Mouse (Mus musculus) forebrain, embryonic 12.5 days (tissue): Measurements from ENCODE around the gene Galns. TPM values are rescaled to one million over a fixed set of nuclear protein-coding genes. Genes with fewer than 3 reads are reported as not detected.
A peak's percentile ranks its signal among the peaks of the same experiment; 100 is the strongest.

Experiments used
- ATAC-seq: fragments of 200-750 bp; cut with Nextera tagmentation; 2 replicates; pipeline ENCODE4 v1.8.0; 2017; ENCODE audit warnings: moderate TSS enrichment; ENCODE audit not compliant: low FRiP score
- H3K27ac ChIP-seq: fragments of 300-500 bp; sonication (generic); 2 replicates; pipeline ENCODE4 v1.5.1; 2016; ENCODE audit warnings: mild to moderate bottlenecking
- H3K27me3 ChIP-seq: fragments of 300-500 bp; sonication (generic); 2 replicates; pipeline ENCODE4 v1.6.1; 2016; ENCODE audit warnings: mild to moderate bottlenecking
- H3K36me3 ChIP-seq: fragments of 300-500 bp; sonication (generic); replicated peaks from 2 replicates; pipeline ENCODE4 v1.6.1; 2016; ENCODE audit warnings: mild to moderate bottlenecking
- H3K4me1 ChIP-seq: fragments of 300-500 bp; sonication (generic); 2 replicates; pipeline ENCODE4 v1.6.1; 2016
- H3K4me2 ChIP-seq: fragments of 300-500 bp; sonication (generic); 2 replicates; pipeline ENCODE4 v1.6.1; 2016; ENCODE audit warnings: mild to moderate bottlenecking, moderate library complexity
- H3K4me3 ChIP-seq: fragments of 300-500 bp; sonication (generic); replicated peaks from 2 replicates; pipeline ENCODE4 v1.5.1; 2016; ENCODE audit warnings: mild to moderate bottlenecking
- H3K9ac ChIP-seq: fragments of 300-500 bp; sonication (generic); 2 replicates; pipeline ENCODE4 v1.6.1; 2016; ENCODE audit warnings: mild to moderate bottlenecking
- H3K9me3 ChIP-seq: fragments of 300-500 bp; sonication (generic); 2 replicates; pipeline ENCODE4 v1.6.1; 2016
- WGBS: fragments of 180-500 bp; shearing (Covaris S2); methylation state at CpG from one replicate; pipeline ENCODE4 v1.1.7; 2016; 5-methylcytosine and 5-hydroxymethylcytosine counted together
- polyA plus RNA-seq: library from polyadenylated mRNA; unstranded; fragments of >200 nt; fragmentation: Nextera tagmentation; extraction: Ambion mirVana; gene quantifications from 2 replicates; pipeline ENCODE4 v1.2.1, GENCODE M21; 2016

The Galns gene
- polyA plus RNA-seq, 1 experiment from 2014 or later: 4.2 TPM

DNA sequence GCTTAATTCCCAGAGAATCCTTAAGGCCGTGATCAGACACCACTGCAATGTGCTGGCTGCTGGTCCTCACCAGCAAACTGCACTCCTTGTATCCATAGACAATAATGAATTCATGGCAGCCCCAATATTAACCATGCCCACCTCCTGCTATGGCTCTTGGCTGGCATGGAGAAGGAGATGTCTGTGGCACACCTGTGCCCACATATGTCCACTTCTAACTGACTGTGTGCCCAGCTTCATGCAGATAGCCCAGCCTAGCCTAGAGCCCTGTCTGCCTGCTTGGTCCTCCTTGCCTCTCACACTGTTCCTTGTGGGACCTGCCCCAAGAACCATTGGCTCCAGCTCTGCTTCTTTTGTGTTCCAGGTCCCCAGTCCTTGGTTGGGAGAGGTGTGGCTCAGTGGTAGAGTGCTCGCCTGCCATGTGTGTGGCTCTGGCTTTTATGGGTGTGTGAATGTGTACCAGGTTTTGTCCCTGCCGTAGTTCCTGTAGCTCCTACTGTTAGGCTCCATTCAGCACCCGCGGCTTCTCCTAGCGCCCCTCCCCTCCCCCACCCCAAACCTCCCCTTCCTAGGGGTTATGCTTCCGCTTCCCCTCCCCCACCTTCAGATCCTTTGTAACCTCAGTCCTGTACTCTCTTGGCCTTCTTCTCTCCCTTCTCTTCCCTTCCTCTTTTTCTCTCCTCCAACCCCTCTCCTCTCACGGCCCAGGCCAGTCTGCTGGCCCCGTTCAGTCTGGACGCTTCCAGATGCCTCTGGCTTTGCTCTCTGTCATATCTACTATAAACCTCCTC, 53.8 kb downstream of the Galns start:
- 38% methylated on average over 10 of the region's 10 CpGs for WGBS
- Histone ChIP-seq H3K4me3 (no peak overlapping the region), H3K9ac (no peak overlapping the region), H3K9me3 (no peaks in the 10 kb centered on the region), H3K27me3 (no peaks in the 10 kb centered on the region), H3K27ac (no peak overlapping the region), H3K36me3 (no peaks in the 10 kb centered on the region), H3K4me2 (no peak overlapping the region), H3K4me1 (peaks cover 7% of the 10 kb centered on the region; the same call in 1 of the 2 replicates)
- no peak for ATAC-seq

DNA sequence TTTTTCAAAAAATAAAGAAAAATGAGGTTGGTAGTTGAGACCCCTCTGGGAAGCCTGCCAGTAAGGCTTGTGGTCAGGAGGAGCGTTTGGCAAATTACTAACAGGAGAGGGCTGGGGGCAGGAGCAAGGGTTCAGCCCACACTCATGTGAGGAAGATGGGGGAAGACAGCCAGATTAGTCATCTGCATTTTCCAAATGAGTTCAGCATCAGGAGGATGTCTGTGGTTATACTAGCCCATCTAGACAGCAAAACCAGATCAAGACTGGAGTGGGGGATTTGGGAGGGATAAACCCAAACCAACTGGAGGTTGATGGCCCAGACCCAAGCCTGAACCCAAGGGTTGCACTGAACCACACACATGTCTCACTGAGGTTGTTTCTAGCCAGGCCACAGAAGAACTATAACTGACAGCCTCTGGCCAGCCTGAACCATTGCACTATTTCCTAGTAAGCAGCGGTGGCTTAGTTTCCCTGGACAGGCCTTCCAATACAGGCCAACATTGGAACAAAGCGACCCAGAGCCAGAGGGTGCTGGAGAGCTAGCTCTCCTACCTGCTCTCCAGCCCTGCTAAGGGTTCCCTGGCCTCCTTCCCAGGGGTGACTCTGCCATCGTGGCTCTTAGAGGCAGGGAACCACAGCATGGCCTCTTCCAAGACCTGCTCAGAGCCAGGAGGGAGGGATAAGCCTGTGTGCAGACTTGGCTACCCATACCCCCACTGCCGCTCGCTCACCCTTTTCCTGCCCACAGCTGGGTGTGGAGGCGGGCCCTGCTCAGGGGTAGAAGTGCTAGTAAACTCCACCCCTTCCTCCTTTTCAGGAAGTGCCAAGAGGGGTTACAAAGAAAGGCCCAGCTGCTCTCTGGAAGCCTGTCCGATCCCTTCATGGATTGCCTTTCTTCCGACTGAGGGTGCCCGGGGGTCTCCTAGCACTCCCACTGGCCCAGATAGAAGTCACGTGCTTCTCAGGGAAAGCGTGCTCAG, 54.9 kb downstream of the Galns start:
- Histone ChIP-seq H3K27me3 (peaks cover 10% of the 10 kb centered on the region), H3K9me3 (no peaks in the 10 kb centered on the region), H3K4me2 (no peak overlapping the region), H3K36me3 (no peaks in the 10 kb centered on the region), H3K4me1 (peaks cover 8% of the 10 kb centered on the region; the same call in 1 of the 2 replicates), H3K9ac (no peak overlapping the region), H3K4me3 (no peak overlapping the region), H3K27ac (0 out of 2 replicates have a peak overlapping the region, but pooled peaks have one; percentile 19)
- 73% methylated on average over 12 of the region's 12 CpGs for WGBS
- no peak for ATAC-seq

DNA sequence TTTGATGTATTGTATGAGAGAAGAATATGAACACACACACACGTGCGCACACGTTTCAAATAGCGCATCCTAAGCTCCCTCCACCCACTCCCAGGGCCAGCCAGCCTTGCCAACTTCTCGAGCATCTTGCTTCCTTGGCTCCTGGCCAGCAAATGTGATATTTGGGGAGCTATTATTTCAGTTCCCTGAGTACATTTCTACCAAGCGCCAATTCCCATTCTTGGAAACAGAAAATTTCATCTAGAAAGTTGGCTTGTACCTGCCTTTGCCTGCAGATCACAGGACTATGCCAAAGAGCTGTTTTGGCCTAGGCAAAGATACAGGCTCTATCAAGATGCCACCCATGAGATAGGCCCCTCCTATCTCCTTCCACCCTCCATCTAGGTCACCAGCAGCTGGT, 56.5 kb downstream of the Galns start:
- Histone ChIP-seq H3K4me1 (peaks cover 21% of the 10 kb centered on the region), H3K27ac (no peak overlapping the region), H3K4me2 (no peak overlapping the region), H3K9me3 (no peaks in the 10 kb centered on the region), H3K9ac (no peak overlapping the region), H3K27me3 (peaks cover 25% of the 10 kb centered on the region), H3K4me3 (no peak overlapping the region), H3K36me3 (no peaks in the 10 kb centered on the region)
- 83% methylated on average over 6 of the region's 6 CpGs for WGBS
- no peak for ATAC-seq

DNA sequence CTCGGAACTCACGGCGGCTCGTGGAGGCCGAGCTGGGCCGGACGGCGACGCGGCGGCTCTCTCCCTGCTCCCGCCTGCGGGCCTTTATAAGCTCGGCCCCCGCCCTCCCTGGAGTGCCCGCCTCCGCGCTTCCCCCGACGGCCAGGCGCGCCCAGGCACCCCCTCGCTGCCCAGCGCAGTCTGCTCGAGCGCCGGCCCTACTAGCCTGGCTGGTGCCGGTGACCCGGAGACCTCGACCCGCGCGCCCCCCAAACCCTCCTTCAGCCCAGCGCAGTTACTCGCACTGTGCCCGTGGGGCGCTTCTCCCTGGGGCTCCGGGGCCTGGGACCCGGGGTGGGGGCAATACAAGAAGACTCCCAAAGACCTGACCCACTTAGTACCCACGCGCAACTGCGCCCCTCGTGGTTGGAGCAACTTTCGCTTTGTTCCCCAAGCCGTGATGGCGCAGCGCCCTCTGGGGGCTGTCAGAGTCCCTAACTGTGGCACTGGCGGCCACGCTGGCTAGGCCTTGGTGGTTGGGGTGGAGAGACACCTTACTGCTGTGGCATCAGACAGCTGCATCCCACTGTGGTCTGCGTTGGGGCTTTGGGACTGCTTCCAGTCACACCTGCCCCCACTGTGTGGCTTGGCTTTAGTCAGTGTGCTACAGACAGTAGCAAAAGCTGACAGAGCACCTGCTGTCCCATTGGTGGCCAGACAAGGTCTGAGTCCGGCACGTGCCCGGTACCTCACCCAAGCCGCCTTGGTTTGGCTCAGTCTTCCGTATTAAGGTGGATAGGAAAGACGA, 59.8 kb downstream of the Galns start, which contains the start of gene Piezo1:
Gene Piezo1 (minus strand): TSS at position 65 of the 787 bp plus-strand sequence.
- Histone ChIP-seq H3K4me2 (peak within 1 kb of the TSS; percentile 65), H3K4me3 (peak within 1 kb of the TSS; percentile 46), H3K9ac (peak within 1 kb of the TSS; percentile 48), H3K27ac (0 out of 2 replicates have a peak within 1 kb of the TSS, but pooled peaks have one; percentile 13), H3K36me3 (no peaks in the 10 kb centered on the region), H3K9me3 (no peaks in the 10 kb centered on the region), H3K27me3 (peaks cover 41% of the 10 kb centered on the region), H3K4me1 (peaks cover 14% of the 10 kb centered on the region)
- 13% methylated on average over 45 of the region's 56 CpGs for WGBS
- peak; percentile 59 for ATAC-seq

DNA sequence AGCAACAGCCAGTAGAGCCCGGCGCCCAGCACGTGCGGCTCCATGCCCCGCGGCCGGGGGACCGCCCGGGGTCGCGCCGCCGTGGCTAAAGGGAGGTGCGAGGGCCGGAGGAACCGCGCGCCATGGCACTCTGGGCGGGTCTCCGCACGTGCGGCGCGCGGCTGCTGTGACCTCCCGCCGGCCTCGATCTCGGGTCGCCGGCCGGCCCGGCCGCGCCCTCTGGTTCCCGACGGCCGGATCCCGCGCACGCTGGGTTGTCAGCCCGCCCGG, 60.3 kb downstream of the Galns start:
- Histone ChIP-seq H3K4me1 (peaks cover 14% of the 10 kb centered on the region), H3K27me3 (peaks cover 41% of the 10 kb centered on the region), H3K36me3 (no peaks in the 10 kb centered on the region), H3K9ac (peak overlapping the region; percentile 48), H3K9me3 (no peaks in the 10 kb centered on the region), H3K4me3 (peak overlapping the region; percentile 46), H3K27ac (0 out of 2 replicates have a peak overlapping the region, but pooled peaks have one; percentile 13), H3K4me2 (peak overlapping the region; percentile 65)
- no peak for ATAC-seq
- WGBS: under 1% methylated on average over 30 of the region's 43 CpGs

DNA sequence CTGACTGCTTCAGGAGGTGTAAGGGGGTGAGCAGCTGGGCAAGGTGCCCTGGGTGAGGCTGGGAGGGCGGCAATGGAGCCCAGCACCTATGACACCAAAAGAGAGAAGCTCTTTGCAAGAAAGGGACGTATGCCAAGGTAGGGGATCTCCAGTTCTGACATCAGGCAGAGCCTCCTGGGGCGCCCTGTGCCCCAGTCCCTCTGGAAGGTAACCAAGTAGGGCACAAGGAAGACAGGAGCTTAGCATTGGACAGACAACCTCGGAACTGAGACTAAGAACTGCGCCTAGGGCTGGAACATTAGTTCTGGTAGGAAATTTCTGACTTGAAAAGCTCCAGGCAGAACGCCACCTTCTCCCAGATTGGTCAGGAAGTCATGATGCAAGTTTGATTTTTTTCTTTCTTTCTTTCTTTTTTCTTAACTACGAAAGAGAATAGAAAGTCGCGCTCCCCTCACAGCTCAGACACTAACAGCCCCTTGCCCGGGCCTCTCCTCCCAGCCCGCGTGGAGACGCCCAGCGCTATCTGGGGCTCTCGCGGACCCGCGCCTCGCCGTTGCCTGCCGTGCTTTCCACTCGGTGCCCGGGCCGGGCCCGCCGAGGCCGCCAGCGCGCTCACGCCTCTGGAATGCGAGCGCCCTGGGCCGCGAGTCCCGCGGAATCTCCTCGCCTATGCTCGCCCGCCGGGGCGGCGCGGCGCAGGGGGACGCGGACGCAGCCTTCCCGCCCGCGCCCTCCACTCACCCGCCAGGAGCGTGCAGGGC, 60.8 kb downstream of the Galns start:
- ATAC-seq: peak; percentile 44; the same call in 1 of the 2 replicates
- Histone ChIP-seq H3K9me3 (no peaks in the 10 kb centered on the region), H3K9ac (peak overlapping the region; percentile 48), H3K4me3 (peak overlapping the region; percentile 46), H3K4me2 (peak overlapping the region; percentile 65), H3K27ac (0 out of 2 replicates have a peak overlapping the region, but pooled peaks have one; percentile 13), H3K4me1 (peaks cover 14% of the 10 kb centered on the region), H3K27me3 (peaks cover 41% of the 10 kb centered on the region), H3K36me3 (no peaks in the 10 kb centered on the region)
- WGBS: 5% methylated on average over 52 of the region's 52 CpGs

DNA sequence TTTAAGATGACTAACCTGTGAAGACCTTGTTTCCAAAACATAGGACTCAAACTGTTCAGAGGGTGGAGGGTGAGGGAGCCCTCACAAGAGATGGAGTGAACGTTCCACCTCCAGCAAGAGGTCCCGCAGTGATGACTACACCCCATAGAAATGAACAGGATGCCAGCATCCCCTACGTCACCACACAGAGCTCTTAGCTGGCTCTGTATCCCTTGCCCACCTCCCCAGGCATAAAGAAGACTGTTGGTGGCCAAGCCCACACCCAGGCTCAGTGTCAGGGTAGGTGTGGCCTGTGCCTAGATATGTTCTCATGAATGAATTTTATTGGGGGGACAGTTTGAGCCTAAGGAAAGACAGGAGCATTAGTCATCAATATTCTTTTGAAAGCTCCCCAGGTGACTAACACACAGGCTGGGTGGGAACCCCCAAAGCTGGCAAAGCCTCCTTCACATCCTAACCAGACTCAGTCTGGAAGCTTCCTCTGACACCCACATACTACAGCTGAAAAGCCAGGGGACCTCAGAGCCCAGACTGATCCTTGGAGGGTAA, 62.3 kb downstream of the Galns start:
- no peak overlapping the region for H3K4me3 ChIP-seq
- H3K27ac ChIP-seq: no peak overlapping the region
- WGBS: 83% methylated on average over 3 of the region's 3 CpGs
- ATAC-seq: no peak
- H3K9ac ChIP-seq: no peak overlapping the region
- H3K4me1 ChIP-seq: peaks cover 14% of the 10 kb centered on the region
- H3K4me2 ChIP-seq: no peak overlapping the region
- peaks cover 41% of the 10 kb centered on the region for H3K27me3 ChIP-seq
- no peaks in the 10 kb centered on the region for H3K9me3 ChIP-seq
- H3K36me3 ChIP-seq: no peaks in the 10 kb centered on the region

DNA sequence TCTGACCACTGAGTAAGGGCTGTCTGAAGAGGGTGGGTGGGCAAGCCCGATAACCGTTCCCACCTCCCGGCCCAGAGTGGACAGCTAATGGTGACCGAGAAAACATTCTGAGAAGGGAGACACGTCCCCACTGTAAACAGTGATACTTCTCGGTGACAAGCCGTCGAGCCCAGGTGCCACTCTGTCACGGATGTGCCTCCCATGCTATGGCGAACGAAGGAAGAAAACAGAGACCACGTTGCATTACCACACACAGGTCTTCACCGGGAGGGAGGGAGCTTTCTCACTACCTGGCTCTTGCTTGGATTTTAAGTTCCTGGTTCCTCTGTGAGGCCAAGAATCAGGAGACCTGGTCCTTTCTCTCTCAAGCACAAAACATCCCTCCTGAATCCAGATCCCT, 62.9 kb downstream of the Galns start:
- Histone ChIP-seq H3K27ac (no peak overlapping the region), H3K4me1 (peaks cover 14% of the 10 kb centered on the region), H3K9me3 (no peaks in the 10 kb centered on the region), H3K9ac (no peak overlapping the region), H3K36me3 (no peaks in the 10 kb centered on the region), H3K4me2 (no peak overlapping the region), H3K4me3 (no peak overlapping the region), H3K27me3 (peaks cover 41% of the 10 kb centered on the region)
- WGBS: 81% methylated on average over 13 of the region's 13 CpGs
- ATAC-seq: no peak

DNA sequence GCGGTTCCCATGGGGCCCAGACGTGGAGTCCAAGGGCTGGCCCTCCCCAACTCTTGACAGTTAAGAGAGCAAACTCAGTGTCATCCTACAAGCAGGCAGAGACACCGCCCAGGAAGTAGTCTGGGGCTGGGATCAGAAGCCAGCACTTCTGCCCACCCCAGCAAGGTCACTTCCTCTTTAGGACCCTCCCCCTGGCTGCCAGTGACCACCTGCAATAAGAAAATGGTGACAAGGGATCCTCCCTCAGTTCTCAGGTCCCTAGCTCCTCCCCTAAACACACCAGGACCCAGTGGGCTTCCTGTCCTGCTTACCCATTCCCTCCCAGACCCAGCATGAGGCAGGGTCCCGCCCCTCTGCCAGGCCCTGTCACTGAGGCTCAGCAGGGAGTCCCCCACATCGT, 63.4 kb downstream of the Galns start:
- Histone ChIP-seq H3K4me2 (no peak overlapping the region), H3K9me3 (no peaks in the 10 kb centered on the region), H3K4me3 (no peak overlapping the region), H3K9ac (no peak overlapping the region), H3K36me3 (no peaks in the 10 kb centered on the region), H3K4me1 (peaks cover 14% of the 10 kb centered on the region), H3K27me3 (peaks cover 41% of the 10 kb centered on the region), H3K27ac (no peak overlapping the region)
- ATAC-seq: no peak
- 26% methylated on average over 5 of the region's 5 CpGs for WGBS

DNA sequence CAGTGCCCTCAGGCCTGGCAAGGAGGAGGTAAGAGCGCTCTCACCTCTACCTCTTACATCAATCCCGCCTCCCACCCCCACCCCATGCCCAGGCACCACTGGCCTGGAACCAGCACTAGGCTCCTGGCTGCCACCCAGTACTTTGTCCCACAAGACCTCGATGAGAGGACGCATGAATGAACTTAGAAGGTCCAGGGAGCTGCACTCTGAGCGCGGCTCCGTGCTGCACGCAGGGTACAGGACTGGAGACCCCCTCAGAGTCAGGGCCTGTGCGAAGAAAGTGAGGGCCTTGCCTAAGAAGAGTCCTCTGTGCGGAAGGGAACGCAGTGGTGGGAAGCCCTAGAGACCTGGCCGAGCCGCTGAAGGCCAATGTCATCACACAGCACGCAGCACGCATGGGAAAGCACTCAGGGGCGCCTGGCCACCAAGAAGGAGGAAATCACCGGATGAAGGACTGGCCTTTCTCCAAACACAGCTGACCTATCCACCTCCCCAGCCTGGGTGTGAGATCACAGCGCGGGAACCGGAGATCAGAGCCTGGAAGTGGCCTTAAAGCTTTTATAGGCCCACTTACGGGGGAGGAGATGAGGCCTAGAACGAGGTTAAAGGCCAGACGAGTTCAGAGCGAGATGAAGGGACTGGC, 64.3 kb downstream of the Galns start:
- Histone ChIP-seq H3K27me3 (peaks cover 38% of the 10 kb centered on the region), H3K27ac (no peak overlapping the region), H3K9me3 (no peaks in the 10 kb centered on the region), H3K36me3 (no peaks in the 10 kb centered on the region), H3K4me1 (peaks cover 14% of the 10 kb centered on the region), H3K9ac (no peak overlapping the region), H3K4me3 (no peak overlapping the region), H3K4me2 (0 out of 2 replicates have a peak overlapping the region, but pooled peaks have one; percentile 4)
- ATAC-seq: no peak
- 84% methylated on average over 24 of the region's 24 CpGs for WGBS
